Mouse (Mus musculus) cortical plate, adult 2 months (tissue): ENCODE data around the gene Klra1.

Source experiments
- CTCF ChIP-seq: fragments of 200-500 bp; IDR thresholded peaks from 2 replicates; pipeline ENCODE4 v1.5.1; 2011; ENCODE audit warnings: mild to moderate bottlenecking, control low read depth, low read length; ENCODE audit not compliant: insufficient read depth; ENCODE audit errors: extremely low read depth
- POLR2A ChIP-seq: fragments of 200-500 bp; IDR thresholded peaks from 2 replicates; pipeline ENCODE4 v1.6.1; 2011; ENCODE audit warnings: mild to moderate bottlenecking, low read length, control low read depth; ENCODE audit not compliant: insufficient read depth; ENCODE audit errors: extremely low read depth

- no peak for TF ChIP-seq CTCF
- TF ChIP-seq POLR2A = no peak
Observed at GRCm38 (mm10) chr6:130337411-130337810, 49.3 kb downstream of the Klra1 start, which contains the start of gene Klra3.
